Mouse (Mus musculus) hindbrain, embryonic 14.5 days (tissue): ENCODE measurements at regions not wholly inside any gene's neighbourhood (a gene's known extent, or its start where the extent isn't known, plus 50 kb on each side); places are given as distances from the start of the nearest gene placed in this dataset.
A peak's percentile ranks its signal among the peaks of the same experiment; 100 is the strongest.

Experiments used
- ATAC-seq: fragments of 200-750 bp; cut with Nextera tagmentation; 2 replicates; pipeline ENCODE4 v1.8.0; 2017; ENCODE audit warnings: moderate number of reproducible peaks, mild to moderate bottlenecking, moderate TSS enrichment, moderate library complexity; ENCODE audit not compliant: low FRiP score
- DNase-seq: peaks from one replicate; pipeline ENCODE4 v3.0.0-alpha.2; 2015; ENCODE audit warnings: low spot score
- H3K27ac ChIP-seq: fragments of 300-500 bp; sonication (generic); 2 replicates; pipeline ENCODE4 v1.5.1; 2014; ENCODE audit warnings: mild to moderate bottlenecking, moderate library complexity
- H3K27me3 ChIP-seq: fragments of 300-500 bp; sonication (generic); 2 replicates; pipeline ENCODE4 v1.6.1; 2014; ENCODE audit warnings: mild to moderate bottlenecking, low read length, mixed read lengths; ENCODE audit not compliant: control insufficient read depth, insufficient read depth
- H3K36me3 ChIP-seq: fragments of 300-500 bp; sonication (generic); replicated peaks from 2 replicates; pipeline ENCODE4 v1.6.1; 2014; ENCODE audit not compliant: control insufficient read depth, insufficient read depth
- H3K4me1 ChIP-seq: fragments of 300-500 bp; sonication (generic); replicated peaks from 2 replicates; pipeline ENCODE4 v1.6.1; 2014; ENCODE audit warnings: antibody characterized with exemption, low read length, mixed read lengths; ENCODE audit not compliant: control insufficient read depth, insufficient read depth
- H3K4me2 ChIP-seq: fragments of 300-500 bp; sonication (generic); replicated peaks from 2 replicates; pipeline ENCODE4 v1.6.1; 2014; ENCODE audit warnings: mild to moderate bottlenecking, moderate library complexity
- H3K4me3 ChIP-seq: fragments of 300-500 bp; sonication (generic); replicated peaks from 2 replicates; pipeline ENCODE4 v1.5.1; 2014; ENCODE audit warnings: mild to moderate bottlenecking, low read length
- H3K9ac ChIP-seq: fragments of 300-500 bp; sonication (generic); 2 replicates; pipeline ENCODE4 v1.6.1; 2014
- H3K9me3 ChIP-seq: fragments of 300-500 bp; sonication (generic); 2 replicates; pipeline ENCODE4 v1.6.1; 2016; ENCODE audit warnings: low read length; ENCODE audit not compliant: control insufficient read depth
- WGBS: fragments of 180-500 bp; shearing (Covaris S2); extraction: QIAGEN DNeasy Blood & Tissue Kit; methylation state at CpG from one replicate; pipeline ENCODE4 v1.1.7; 2014; 5-methylcytosine and 5-hydroxymethylcytosine counted together

- Histone ChIP-seq H3K27ac (no peak overlapping the region), H3K4me2 (no peak overlapping the region), H3K9me3 (no peaks in the 10 kb centered on the region), H3K9ac (no peak overlapping the region), H3K4me3 (no peak overlapping the region), H3K36me3 (no peaks in the 10 kb centered on the region), H3K4me1 (no peaks in the 10 kb centered on the region), H3K27me3 (no peaks in the 10 kb centered on the region)
- 54% methylated on average over 5 of the region's 5 CpGs for WGBS
- DNase-seq: no peak
- ATAC-seq: no peak
Measured at GRCm38 (mm10) chr11:63326864-63327263, 198.1 kb downstream of the Pmp22 start.

GRCm38 (mm10) chr11:63337503-63337902 lies 208.7 kb downstream of the Pmp22 start:
- Histone ChIP-seq H3K27ac (no peak overlapping the region), H3K36me3 (no peaks in the 10 kb centered on the region), H3K4me1 (no peaks in the 10 kb centered on the region), H3K9me3 (no peaks in the 10 kb centered on the region), H3K4me2 (no peak overlapping the region), H3K4me3 (no peak overlapping the region), H3K9ac (no peak overlapping the region), H3K27me3 (no peaks in the 10 kb centered on the region)
- ATAC-seq (no peak), DNase-seq (no peak)
- WGBS: 77% methylated on average over 9 of the region's 9 CpGs

- Histone ChIP-seq H3K27me3 (no peaks in the 10 kb centered on the region), H3K27ac (no peak overlapping the region), H3K9ac (no peak overlapping the region), H3K4me2 (no peak overlapping the region), H3K4me1 (no peaks in the 10 kb centered on the region), H3K4me3 (no peak overlapping the region), H3K9me3 (no peaks in the 10 kb centered on the region), H3K36me3 (no peaks in the 10 kb centered on the region)
- DNase-seq: no peak
- ATAC-seq: no peak
- 89% methylated on average over 1 of the region's 1 CpGs for WGBS
Measured at GRCm38 (mm10) chr11:63338277-63338676, 209.5 kb downstream of the Pmp22 start.

GRCm38 (mm10) chr11:63345653-63346052 lies 216.9 kb downstream of the Pmp22 start:
- Histone ChIP-seq H3K4me3 (no peak overlapping the region), H3K27me3 (no peaks in the 10 kb centered on the region), H3K36me3 (no peaks in the 10 kb centered on the region), H3K9me3 (no peaks in the 10 kb centered on the region), H3K4me1 (peaks cover 5% of the 10 kb centered on the region; the same call in 1 of the 2 replicates), H3K27ac (no peak overlapping the region), H3K9ac (no peak overlapping the region), H3K4me2 (no peak overlapping the region)
- no peak for ATAC-seq
- DNase-seq: no peak
- WGBS: 87% methylated on average over 4 of the region's 4 CpGs

GRCm38 (mm10) chr11:63350123-63350696 lies 221.4 kb downstream of the Pmp22 start:
- Histone ChIP-seq H3K4me3 (no peak overlapping the region), H3K9ac (no peak overlapping the region), H3K36me3 (no peaks in the 10 kb centered on the region), H3K27me3 (peaks cover 5% of the 10 kb centered on the region; the same call in 1 of the 2 replicates), H3K9me3 (no peaks in the 10 kb centered on the region), H3K4me2 (no peak overlapping the region), H3K27ac (peak overlapping the region; percentile 54), H3K4me1 (peaks cover 7% of the 10 kb centered on the region; the same call in 1 of the 2 replicates)
- 14% methylated on average over 7 of the region's 7 CpGs for WGBS
- ATAC-seq (no peak), DNase-seq (no peak)

- H3K4me1 ChIP-seq: peaks cover 7% of the 10 kb centered on the region; the same call in 1 of the 2 replicates
- H3K36me3 ChIP-seq: no peaks in the 10 kb centered on the region
- H3K27ac ChIP-seq: no peak overlapping the region
- no peaks in the 10 kb centered on the region for H3K9me3 ChIP-seq
- H3K27me3 ChIP-seq: peaks cover 5% of the 10 kb centered on the region; the same call in 1 of the 2 replicates
- no peak overlapping the region for H3K4me2 ChIP-seq
- no peak overlapping the region for H3K4me3 ChIP-seq
- ATAC-seq (no peak), DNase-seq (no peak)
- WGBS: 95% methylated on average over 8 of the region's 8 CpGs
- no peak overlapping the region for H3K9ac ChIP-seq
Measured at GRCm38 (mm10) chr11:63351999-63352398, 223.2 kb downstream of the Pmp22 start.

- 89% methylated on average over 3 of the region's 3 CpGs for WGBS
- Histone ChIP-seq H3K4me3 (no peak overlapping the region), H3K4me1 (peaks cover 7% of the 10 kb centered on the region; the same call in 1 of the 2 replicates)
Measured at GRCm38 (mm10) chr11:63352990-63353389, 224.2 kb downstream of the Pmp22 start.

GRCm38 (mm10) chr11:63353671-63354070 lies 224.9 kb downstream of the Pmp22 start:
- Histone ChIP-seq H3K9ac (no peak overlapping the region), H3K36me3 (no peaks in the 10 kb centered on the region), H3K27ac (no peak overlapping the region), H3K27me3 (peaks cover 5% of the 10 kb centered on the region; the same call in 1 of the 2 replicates), H3K4me3 (no peak overlapping the region), H3K9me3 (no peaks in the 10 kb centered on the region), H3K4me1 (peaks cover 7% of the 10 kb centered on the region; the same call in 1 of the 2 replicates), H3K4me2 (no peak overlapping the region)
- no peak for ATAC-seq
- WGBS: 93% methylated on average over 8 of the region's 8 CpGs
- DNase-seq: no peak

More at GRCm38 (mm10) chr11:63352990-63353389, 224.2 kb downstream of the Pmp22 start:
- DNase-seq: no peak
- Histone ChIP-seq H3K36me3 (no peaks in the 10 kb centered on the region), H3K4me2 (no peak overlapping the region), H3K27me3 (peaks cover 5% of the 10 kb centered on the region; the same call in 1 of the 2 replicates), H3K9ac (no peak overlapping the region), H3K27ac (no peak overlapping the region), H3K9me3 (no peaks in the 10 kb centered on the region)
- no peak for ATAC-seq

- DNase-seq: peak; percentile 36
- ATAC-seq: no peak
- no peak overlapping the region for H3K27ac ChIP-seq
Measured at GRCm38 (mm10) chr11:63357772-63358344, 229.1 kb downstream of the Pmp22 start.

More at GRCm38 (mm10) chr11:63357772-63358344, 229.1 kb downstream of the Pmp22 start:
- Histone ChIP-seq H3K4me1 (no peaks in the 10 kb centered on the region), H3K9ac (no peak overlapping the region), H3K4me2 (no peak overlapping the region), H3K36me3 (no peaks in the 10 kb centered on the region), H3K27me3 (no peaks in the 10 kb centered on the region), H3K4me3 (no peak overlapping the region), H3K9me3 (no peaks in the 10 kb centered on the region)
- WGBS: 74% methylated on average over 10 of the region's 10 CpGs
